Mouse (Mus musculus): ENCODE measurements around the gene Ccdc78.

DNA sequence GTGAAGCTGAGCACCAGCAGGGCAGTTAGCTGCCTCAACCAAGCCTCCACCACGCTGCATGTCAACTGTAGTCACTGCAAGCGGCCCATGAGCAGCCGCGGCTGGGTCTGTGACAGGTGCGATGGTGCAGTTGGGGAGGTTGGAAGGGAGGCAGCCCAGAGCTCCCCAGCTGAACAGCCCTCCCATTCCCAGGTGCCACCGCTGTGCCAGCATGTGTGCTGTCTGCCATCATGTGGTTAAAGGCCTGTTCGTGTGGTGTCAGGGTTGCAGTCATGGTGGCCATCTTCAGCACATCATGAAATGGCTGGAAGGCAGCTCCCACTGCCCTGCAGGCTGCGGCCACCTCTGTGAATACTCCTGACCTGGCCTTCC is 41.8 kb downstream of the Ccdc78 start:
- TF ChIP-seq EP300 (IDR thresholded peaks at IDR 0.05) = no peak
- TF ChIP-seq CTCF (IDR thresholded peaks at IDR 0.05) = no peak

Measured in lung, postnatal 0 days (tissue).